Mouse (Mus musculus) ovary, postnatal 10 days (tissue): Measurements from ENCODE around the gene Gm48551.

Experiments used
- DNase-seq: peaks from one replicate; pipeline ENCODE4 v3.0.0; 2022; ENCODE audit warnings: low spot score

Gm48551 gene

DNA sequence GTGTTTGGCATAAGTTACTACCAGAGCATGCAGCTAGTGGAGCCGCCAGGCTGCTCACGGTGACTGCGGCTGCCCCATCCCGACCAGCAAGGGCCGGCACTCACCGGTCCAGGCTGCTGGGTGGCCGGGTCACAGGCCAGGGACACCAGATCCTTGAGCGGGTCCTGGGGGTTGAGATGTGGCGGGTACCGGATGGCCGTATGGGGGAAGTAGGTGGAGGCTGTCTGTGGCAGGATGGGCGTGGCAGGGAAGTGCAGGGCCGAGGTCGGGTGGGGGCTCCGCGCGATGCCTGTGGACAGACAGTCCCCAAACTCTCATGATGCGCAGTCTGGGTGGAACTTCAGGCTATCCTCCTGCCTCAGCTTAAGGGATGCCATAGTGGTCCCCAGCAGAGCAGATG lies 20.5 kb downstream of the Gm48551 start:
- no peak for DNase-seq

DNA sequence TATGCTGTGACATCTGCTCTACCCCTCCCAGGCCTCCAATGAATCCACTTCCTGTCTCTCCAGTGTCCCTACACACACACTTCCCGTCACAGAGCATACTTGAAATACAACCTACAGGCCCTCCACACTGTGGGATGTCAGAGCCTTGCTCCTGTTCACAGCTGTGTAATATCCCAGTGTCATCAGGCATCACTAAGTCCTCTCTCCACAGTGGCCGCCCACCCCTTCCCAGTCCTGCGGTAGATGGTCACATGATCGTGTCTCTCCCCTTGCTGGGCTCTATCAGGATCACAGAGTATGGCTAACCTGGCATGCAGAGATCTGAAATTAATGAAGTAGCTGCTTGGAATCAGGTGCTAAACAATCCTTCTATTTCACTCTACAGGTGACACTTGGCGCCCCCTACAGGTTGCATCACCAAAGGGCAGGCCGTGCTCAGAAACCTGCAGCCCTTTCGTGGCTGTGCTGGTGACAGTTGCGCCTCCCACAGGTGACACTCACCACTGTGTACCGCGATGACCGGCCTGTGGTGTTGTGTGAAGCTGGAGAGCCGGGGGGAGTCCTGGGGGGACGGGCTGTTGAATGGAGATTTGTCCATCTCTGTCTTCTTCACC lies 21.4 kb downstream of the Gm48551 start:
- DNase-seq = no peak

DNA sequence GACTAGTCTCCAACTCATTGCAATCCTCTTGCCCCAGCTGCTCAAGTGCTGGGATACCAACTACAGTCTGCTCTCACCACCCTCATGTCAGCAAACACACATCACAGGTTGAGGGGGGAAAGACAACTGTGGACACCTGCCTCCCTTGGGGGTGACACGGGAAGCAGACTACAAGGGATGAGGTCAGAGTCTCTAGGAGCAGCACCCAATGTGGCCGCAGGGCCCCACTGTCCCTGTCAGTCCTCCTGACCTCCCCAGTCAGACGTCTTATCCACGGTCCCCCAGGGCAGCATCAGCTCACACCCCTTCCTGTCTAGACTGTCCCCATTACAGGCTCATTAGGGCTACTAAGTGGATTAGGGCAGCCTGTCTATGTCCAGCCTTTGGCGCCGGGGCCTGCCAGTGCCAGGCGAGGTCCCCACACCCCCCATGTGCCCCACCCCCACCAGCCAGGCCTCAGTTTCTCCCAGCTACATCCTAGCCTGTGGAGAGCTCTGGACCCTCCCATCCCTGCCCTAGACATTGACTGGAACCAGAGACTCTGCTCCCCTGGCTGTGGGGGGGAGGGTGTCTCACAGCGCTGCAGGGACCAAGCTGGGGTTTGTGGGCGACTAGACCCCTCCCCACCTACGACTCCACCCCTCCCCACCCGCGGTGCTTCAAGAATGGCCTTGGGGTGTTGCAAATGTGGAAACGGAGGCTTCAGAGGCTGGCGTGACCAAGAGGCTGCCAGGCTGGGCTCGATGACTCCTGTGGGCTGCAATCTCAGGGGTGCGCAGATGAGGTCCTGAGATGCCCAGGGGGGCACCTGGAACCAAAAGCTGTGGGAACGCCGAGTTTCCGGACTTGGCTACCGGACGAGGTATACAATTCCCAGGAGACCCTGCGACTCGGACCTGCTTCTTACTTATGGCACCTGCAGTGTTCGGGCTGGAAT lies 22.5 kb downstream of the Gm48551 start:
- no peak for DNase-seq

DNA sequence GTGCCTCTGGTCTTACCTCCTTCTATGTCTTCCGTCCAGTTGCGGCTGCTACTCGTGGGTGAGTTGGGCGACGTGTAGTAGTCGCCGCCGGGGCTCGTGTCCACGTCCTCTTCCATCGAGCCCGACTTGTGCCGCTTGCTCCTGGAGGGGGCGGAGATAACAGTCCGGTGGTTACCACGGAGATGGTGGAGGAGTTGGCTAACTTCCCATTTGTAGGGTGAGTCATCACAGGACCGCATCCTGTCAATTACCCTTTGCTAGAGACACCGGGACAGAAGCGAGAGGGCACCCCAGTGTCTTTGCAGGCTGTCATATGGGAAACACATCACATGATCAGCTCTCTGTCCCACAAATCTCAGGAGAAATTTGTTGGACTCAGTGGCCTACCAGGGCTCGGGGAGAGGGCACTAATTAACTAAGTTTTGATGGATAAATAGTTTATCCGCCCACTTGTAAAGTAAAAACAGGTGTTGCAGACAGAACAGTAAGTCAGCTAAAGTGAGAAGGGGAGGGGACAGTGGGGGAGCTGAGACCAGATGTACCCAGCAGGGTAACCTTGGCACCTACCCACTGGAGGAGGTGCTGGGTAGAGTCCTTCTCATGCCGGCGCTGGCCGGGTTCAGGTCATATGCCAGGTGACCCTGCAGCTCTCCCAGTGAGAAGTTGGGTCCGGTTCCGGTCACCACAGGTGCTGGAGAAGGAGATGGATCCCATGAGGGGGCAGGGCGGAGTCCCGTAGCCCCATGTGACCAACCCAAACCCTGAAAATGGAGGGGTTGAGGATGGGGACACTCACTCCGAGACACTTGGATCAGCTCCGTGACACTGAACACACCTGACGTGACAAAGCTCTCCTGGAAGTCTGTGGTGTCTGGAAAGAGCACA lies 23.5 kb downstream of the Gm48551 start:
- no peak for DNase-seq

DNA sequence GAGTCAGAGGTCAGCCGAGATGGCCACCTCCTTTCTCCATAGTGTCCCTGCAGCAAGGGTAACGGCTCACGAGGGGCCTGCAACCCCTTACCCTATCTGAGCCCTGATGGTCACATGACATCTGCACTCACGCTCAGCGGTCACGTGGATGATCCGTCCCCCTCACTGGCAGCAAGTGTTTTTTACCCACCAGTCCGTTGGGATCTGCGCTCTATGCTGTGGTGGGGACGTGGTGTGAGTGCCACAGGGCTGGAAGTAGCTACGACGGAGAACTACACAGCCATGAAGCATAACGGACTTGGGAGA lies 24.1 kb downstream of the Gm48551 start:
- no peak for DNase-seq

DNA sequence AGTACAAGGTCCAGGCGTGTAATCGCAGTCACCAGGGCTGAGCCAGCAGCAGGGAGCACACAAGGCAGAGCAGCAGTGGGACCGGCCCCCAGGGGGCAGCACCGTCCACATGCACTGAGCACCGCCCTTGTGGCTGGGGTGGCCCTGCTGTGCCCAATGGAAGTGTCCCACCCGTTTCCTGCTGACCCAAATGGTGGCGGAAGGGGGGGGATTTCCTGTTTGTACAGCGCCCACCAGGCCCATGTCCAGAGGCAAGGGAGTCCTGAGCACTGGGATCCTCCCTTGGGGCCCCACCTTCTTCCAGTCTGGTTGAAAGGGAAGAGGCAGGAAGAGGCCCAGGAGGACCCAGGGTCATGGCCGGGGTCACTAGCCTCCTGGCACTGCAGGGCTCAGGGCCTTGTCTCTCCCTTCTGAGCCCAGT lies 24.6 kb downstream of the Gm48551 start:
- no peak for DNase-seq

DNA sequence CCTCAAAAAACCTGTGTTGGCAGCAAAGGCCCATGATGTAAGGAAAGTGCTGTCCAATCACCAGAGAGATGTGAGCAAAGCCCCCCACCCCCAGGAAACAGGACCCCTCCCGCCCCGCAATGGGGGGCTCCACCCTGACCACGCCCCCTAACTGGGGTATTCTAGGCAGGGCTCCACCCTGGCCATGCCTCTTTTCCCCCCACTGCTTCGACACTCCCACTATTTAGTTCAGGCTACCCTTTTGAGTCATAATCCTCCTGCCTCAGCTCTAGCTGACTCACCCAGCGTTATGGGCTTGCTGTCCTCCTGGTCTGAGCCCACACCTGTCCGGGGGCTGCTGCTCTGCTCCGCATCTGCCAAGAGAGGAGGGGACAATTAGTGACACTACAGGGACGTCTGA lies 25.1 kb downstream of the Gm48551 start:
- DNase-seq = no peak

DNA sequence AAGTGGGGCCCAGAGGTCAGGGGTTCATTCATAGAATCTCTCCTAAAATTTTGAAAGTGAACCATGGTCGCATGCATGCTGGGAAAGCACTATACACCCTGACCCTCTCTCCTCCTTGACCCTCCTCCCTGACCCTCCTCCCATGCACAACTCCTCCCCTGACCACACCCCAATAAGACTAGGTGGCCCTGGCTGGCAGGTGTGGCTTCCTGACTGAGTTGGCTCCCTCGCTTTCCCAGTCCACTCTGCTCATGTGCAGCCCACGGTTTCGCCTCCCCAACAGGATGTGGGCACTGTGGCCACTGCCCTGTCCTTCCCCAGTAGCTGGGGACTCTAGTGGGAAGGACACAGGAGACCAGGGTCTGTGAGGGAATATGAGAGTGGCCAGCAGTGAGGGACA lies 26.1 kb downstream of the Gm48551 start:
- DNase-seq = no peak

DNA sequence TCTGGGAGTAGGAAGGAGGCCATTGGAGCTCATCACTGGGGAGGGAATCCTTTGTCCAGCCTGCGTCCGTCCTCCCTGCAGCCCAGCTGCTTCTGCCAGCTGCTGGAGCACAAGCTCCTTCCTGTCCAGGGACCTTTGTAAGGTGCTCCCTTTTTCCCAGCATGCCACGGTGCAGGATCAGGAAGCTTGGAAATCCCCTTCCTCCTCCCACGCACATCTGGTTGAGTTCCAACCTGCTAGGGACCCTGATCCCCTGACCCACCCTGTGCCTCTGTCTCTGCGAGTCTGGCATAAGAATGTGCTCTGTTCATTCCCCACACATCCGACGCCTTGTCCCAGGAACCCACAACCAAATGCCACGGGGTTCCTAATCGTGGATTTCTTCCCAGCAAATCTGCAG lies 26.7 kb downstream of the Gm48551 start:
- no peak for DNase-seq

DNA sequence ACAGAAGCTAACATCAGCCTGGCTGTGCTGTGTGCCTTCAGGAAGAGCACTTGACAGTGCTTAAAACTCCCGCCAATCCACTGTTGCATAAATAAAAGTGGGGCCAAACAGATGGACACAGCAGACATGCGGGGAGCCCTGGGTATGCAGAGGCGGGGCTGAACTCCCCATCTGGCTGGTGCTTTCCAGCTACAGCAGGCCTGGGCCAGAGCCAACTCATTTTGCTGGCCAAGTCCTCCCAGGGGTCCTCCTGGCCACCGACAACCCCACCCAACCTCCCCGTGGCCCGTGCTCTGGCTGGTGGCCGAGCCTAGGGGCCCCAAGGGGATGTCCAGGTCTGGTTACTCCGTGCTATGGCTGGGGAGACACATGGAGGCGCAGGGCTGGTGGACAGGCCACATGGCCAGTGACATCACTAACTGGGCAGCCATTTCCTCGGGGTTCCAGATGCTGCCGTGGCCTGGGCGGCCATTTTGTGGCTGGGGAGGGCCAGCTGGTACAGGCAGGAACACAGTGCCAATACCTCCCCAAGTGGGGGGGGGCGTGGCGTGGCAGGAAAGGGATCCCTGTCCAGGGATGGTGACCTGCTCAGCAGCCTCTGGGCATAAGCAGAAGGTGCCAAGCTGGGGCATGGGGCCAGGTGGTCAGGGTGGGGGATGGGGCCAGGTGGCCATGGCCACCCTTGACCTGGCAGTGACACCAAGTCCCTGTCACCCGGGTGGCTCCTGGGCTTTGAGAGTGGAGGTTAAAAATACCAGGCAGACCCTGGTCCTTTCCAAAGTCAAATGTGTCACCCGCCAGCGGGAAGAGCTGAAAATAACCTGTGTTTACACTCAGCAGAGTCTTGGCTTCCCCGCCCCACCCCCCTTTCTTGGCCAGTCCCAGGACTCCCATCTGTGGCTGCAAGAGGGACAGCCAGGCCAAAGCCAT lies 27.5 kb downstream of the Gm48551 start:
- peak; percentile 92 for DNase-seq

DNA sequence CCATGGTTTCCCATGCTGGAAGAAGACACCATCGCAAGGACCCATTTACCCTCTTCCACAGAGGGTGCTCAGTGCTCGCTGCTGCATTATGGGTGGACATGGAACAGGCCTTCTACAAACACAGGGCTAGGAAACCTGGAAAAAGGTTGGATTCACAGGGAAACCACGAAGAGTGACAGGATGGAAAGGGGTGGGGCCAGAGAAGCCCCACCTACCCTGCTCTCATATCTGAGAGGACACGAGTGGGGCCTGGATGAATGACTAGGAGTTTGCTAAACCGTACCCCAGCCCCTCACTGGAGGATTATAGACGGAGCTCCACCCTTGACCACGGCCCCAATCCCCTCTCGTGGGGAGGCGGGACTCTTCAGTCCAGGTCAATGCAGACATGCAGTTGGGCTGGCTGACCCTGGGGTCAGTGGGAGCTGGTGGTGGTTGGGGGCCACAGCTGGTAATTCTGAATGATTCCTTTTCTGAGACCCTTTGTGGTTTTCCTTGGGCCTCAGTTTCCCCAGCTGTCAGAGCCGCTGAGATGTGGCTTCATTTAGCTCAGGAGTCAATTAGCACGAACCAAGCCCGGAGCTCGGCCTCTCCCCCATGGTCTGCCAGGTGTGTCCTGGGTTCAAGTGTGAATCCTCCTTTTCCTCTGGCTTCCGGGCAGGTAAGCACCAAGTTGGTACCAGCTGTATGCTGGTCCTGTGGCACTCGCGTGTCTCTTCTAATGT lies 28.5 kb downstream of the Gm48551 start:
- no peak for DNase-seq

DNA sequence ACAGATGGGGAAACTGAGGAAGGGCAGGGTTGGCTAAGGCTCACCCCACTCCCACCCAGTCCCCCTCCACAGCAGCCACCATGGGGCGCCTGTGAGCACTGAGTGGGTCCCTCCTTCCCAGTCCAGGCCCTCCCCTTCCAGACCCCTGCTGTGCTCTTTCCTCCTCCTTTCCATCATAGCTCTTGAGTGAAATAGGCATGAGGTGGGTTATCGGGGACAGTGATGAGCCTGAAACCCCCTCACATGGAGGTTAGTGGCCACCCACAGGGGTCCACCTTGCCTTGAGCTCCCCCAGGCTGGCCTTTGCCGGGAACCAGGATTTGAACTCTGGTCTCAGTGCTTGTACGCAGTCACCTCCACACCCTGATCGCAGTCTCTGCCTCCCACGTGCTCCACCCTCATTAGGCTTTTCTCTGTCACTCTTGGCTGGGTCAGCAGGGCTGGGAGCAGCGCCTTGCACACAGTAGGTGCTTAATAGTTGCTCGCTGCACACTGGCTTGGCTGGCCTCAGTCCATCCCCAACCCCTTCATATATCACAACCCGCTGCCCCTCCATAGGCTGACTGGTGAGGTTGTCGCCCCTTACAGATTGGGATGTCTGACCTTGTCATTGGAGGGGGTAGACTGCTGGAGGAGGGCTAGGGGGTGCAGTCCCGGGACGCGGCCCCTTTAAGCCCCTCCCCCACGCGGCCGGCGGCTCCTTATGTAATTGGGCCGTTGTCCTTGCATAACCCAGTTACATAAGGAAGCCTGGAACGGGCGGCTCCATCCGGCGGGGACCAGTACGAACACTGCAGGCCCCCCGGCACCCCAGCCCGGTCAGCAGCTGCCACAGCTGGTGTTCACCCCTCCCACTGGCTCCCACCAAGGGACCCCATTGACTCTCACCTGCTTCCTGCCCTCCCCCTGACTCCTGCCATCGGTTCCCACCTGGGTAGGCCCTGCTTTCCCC lies 29.3 kb downstream of the Gm48551 start:
- peak; percentile 90 for DNase-seq

DNA sequence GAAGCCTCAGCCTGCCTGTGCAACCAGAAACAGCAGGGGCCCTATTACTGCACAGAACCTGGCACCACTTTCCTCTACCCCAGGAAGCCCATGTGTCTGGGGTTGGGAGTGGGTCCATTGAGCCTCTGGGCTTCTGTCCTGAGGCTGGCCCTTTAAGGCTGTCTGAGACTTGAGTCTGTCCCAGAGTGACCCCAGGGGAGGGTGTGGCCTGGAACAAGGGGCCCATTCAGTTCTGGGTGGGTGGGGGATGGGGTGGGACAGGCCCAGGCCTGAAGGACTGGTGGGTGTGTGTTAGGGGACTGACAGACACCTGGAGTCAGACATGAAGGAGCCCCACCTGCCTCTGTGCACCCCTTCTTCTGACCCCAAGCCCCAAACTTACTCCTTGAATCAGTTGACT lies 30.4 kb downstream of the Gm48551 start:
- no peak for DNase-seq

DNA sequence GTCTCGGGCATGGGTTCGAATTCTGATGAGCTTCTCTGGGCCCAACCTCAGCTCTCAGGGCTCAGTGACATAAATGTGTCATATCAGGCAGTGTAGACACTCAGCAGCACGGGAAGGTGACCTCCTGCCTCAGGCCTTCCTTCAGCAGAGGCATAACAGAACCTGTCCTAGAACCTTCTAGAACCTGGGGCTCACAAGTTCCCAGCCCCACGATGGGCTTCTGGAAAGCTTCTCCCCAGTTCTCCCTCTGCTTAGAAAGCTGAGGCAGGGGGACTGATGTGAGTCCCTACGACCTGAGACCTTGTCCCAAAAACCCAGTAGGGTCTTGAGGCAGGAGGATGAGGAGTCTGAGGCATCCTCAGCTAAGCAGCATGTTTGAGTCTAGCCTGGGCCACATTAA lies 30.9 kb downstream of the Gm48551 start:
- DNase-seq = no peak

DNA sequence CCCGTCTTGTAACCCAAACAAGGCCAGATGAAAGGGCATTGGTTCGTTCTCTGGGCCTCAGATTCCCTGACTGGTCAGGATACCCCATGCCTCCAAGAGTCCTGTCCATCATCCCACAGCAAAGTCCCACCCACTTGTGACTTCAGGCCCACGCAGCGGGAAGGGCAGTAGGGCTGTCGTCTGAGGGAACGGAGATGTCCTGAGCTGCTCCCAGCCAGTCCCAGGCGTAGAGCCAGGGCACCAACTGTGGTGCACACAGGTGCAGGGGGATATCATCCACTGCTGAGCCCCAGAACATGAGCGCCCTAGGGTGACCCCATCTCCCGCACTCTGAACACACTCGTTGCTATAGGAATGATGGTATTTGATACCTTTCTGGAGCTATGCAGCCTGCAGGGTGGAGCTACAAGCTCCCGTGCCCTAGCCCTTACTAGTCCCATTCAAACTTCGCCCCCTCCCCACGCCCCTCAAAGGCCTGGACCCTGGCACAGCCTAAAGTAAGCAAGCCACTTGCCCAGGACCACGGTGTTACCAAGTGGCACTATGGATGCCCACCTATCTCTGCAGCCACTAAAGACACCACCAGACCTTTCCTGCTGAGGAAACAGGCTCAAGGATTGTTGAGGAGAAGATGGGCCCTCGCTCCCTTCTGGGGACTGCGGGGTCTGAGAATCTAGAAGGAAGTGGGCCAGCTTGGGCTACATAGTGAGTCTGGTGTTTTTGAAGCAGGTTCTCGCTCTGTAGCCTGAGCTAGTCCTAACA lies 31.5 kb downstream of the Gm48551 start:
- DNase-seq = no peak

DNA sequence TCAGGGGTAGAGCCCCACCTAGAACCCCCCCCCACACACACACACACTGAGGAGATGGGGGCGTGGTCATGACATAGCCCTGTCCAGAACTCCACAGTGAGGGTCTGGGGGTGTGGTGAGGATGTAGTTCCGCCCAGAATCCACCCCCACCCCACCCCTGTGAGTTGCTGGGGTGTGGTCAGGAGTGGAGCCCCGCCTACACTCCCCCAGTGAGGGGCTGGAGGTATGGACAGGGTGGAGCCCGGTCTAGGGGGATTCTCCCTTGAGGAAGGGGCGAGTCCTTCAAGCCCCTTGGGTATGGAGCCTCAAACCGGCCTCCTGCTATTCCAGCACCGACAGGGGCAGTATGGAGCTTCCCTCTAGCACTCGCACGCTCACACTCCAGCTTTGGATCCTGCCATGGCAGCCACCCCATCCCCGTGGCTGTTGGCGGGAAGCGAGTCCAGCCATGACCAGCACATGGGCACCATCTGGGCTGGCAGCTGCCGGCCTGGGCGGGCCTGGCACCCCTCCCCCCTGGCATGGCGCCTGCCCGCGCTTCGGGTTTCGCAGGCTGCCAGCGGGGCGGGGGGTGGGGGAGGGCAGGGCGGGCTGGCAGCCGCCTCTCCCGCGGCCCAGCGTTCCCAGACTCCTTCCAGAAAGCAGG lies 32.4 kb downstream of the Gm48551 start:
- peak; percentile 71 for DNase-seq

DNA sequence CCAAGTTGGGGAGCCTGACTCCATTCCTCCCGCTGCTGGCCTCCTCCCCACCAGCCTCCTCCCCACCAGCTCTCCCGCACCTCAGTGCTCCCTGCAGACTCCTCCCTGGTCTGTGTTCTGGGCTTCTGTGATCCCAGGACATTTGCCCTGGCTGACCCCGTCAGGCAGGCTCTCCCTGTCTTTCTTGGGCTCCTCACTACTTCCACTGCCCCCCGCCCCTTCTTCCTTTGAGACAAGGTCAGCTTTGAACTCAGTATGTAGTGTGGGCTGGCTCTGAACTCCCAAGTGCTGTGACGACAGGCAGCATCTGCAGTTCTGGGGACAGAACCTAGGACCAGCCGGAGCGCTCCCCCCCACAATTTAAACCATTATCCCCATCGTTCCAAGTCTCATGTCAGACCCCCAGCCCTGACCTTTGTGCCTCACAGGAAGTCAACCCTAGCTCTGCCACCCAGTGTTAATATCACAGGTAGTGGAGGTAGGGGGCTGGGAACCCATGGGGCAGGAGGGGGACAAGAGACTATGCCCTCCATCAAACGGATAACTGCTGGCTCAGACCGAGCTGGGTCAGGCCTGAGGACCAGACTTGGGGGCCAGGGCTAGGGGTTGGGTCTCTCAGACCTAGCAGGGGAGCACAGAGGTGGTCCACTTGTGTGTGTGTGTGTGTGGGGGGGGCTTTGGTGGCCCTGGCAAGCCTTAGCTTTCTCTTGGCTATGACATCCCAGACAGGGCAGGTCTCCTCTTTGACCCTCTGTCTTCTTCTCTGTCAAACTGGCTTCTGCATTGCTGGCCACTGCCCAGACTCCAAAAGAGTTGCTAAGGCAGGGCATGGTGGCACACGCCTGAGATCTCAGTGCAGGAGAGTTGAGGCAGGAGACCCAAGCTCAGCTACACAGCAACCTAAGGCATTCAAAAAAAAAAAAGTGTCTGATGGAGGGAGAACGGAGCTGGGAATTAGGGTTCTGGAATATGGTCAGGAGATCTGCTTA lies 33.3 kb downstream of the Gm48551 start:
- no peak for DNase-seq
